Mouse (Mus musculus): ENCODE measurements around the gene Kctd10.

Kctd10 gene

DNA sequence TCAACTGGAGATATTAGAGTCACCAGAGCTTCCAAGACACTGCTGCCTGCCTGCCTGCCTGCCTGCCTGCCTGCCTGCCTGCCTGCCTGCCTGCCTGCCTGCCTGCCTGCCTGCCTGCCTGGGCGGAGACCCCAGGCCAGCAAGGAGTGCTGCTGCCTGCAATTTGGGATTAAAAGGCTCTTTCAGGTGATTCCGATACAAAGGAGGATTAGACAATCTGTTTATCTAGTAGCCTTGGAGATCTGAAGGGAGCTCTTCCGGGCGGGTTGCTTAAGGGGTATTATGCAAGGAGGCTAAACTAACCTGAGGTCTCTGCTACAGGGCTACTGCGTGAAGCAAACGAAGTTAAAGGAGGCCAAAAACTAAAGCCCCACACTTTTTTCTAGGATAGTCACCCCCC is 1.4 kb downstream of the Kctd10 start:
- DNase-seq, result no peak

DNA sequence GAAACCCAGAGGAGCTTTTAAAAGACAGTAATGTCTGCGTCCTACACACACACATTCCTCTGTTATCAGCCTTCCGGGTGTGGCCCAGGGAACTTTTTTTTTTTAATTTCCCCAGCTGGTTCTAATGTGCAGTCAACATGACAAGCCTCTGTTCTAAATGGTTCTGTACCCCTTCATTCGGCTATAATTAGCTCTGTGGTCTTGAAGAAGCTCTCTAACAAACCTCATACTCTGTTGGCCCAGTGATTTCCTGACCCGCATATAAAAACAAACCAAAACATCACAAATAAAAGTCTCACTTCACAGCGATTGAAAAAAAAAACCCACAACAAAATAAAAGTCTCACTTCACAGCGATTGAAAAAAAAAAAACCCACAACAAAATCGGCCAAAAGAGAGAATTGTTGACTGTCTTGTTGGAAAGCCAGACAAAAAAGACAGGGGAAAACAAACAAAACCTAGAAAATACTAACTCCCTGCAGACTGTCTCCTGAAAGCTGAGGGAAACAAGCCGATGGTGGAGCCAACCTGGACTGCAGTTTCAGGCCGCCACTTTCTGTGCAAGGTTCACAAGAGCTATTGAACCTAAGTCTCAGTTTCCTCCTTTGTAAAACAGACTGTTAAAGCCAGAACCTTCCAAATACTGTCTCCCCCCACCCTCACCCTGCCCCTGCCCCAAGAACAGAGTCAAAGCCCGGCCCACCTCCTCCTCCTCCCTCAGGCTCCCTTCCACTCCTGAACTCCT is 2.0 kb downstream of the Kctd10 start:
- no peak for DNase-seq

DNA sequence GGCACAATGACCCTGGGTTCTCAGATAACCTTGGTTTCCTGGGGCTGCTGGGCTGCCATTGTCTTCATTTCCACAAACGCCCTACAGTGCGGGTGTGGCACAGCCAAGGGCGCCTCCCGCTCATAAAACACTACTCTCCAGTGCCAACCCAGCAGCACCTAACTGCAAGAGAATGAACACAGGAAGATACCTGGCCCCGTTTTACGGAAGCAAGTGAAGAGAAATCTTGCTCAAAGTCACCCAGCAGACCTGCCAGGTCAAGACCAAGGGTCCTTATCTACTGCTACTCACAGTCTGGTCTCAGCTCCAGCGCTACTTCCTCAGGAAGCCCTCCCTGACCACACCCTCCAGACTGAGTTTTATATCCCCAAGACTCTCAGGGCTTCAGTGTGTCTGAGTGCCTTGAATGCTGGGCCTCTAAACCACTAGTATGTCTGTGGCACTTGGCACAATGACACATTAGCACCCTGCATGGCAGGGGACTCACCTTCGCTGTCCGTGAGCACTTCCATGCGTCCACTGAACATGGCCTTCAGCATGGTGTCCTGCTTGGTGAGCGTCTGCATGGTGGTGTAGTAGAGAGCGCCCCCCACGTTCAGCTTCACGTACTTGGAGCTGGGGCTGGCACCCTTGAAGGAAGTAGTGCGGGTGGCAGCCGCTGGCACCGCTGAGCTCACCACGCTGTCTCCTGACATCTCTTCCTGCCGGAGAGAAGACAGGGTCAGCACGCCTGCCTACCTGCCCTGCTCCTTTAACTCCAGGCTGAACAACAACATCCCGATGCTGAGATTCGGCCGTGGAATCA is 5.7 kb downstream of the Kctd10 start:
- DNase-seq, result no peak

DNA sequence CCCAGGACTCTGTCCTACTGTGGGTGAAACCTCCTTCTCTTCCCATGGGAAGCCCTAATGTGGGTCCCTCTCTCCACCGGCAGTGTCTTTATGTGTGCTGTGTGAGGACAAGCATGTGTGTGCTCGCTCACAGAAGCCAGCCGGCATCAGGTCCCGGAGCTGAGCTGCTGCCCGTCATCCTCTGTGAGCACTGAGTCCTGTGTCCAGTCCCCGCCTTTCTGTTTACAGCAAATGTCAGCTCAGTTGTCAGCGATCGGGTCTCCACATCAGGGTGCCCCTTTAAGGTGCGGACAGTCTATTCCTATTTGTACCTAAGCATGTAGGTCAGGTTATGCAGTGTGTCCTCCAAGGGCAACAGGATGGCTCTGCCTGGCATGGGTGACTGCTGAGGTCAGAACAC is 6.7 kb downstream of the Kctd10 start:
- no peak for DNase-seq

DNA sequence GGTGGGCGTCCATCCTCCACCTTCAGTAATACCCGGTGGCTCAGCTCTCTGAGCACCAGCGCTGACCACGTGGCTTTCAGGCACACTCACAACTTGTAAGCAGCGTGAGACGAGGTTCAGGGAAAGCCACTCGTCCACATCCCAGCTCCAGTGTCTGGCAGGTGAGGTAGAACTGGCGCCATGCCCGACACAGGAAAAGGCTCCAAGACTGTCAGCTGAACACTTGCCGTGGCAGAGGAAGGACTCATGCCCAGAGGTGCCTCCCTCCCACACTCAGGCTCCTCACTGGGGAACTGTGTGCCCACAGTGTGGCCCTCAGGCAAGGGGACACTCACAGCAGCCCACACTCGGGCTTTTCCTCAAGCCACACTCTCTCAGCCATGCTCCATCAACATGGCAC is 7.1 kb downstream of the Kctd10 start:
- DNase-seq, result no peak

DNA sequence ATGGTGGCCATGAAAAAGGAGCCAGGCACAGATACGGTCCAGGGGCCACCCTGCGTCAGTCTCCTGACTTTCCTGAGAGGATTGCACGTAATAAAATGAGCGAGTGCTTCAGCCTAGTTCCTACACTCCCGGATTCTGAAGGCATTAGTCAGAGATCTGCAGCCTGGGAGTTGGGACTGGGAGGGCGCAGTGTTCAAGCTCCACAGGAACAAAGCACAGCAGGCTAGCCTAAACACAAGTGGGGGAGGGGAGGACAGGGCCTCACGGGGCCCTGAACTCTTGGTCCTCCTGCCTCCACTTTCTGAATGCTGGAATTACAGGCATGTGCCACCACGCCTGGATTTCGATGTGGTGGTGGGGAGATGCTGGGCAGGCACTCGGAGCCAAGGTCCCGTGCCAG is 7.7 kb downstream of the Kctd10 start:
- DNase-seq, result no peak

DNA sequence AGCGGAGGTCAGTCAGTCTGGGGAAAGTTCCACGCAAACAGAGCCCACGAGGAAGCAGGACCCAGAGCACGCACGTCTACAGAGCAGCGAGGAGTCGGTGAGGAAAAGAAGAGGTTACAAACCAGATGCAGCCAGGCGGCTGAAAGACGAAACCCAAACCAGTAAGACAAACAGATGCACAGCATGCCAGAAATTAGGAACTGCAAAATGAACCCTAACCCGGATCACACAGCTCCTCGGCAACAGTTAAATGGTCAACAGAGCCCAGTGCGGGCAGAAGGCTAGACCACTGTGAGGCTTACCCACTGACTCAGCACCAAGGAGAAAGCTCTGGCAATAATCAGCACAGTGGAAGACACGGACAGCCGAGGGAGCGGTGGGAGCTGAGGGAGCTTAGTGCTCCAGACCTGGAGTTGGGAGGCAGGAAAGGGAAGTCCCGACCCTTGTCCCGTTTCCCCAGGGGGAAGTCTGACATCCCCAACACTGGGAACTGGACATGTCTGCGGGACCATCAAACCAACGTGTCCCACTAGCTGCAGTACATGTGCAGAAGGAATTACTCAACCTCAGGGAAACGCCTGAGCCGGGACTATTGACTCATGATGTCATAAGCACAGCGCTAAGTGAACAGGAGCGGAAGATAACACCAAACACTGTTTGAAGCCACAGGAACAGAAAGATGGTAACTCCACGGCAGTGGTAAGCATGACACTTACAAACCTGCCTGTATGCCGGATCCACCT is 8.4 kb downstream of the Kctd10 start:
- no peak for DNase-seq

DNA sequence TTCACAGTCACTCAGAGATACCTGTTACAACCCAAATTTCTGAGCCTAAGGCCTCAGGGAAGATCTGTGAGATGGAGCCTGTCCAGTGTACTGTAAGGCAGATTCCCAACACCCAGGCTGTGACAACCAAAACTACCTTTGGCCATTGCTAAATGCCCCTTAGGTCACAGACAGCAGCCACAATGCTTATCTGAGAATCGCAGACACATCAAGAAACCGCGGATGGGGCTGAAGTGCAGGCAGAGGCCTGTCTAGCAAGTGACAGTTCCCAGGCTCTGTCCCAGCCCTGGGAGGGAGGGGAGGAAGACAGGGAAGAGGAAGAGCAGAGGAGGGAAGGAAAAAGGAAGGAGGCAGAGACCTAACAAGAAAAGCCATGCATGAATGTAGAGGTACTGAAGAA is 9.0 kb downstream of the Kctd10 start:
- DNase-seq, result no peak

DNA sequence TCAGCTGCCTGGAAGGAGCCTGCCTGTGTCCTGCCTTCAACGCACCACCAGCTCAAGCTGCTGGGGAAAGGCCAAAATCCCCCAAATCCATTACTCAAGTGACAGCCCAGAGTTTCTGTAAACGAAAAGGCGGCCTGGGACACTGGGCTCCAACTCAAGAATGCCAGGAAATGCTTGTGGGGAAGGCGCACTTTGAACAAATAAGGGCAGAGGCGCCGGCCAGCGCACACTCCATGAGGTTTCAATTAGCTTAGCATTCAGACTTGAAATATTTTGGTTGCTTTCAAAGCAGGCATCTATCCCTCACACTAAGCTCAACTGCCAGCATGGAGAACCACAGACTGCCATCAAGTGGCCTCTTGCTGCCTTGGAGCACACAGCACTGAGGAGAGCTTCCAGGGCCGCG is 9.9 kb downstream of the Kctd10 start:
- no peak for DNase-seq

DNA sequence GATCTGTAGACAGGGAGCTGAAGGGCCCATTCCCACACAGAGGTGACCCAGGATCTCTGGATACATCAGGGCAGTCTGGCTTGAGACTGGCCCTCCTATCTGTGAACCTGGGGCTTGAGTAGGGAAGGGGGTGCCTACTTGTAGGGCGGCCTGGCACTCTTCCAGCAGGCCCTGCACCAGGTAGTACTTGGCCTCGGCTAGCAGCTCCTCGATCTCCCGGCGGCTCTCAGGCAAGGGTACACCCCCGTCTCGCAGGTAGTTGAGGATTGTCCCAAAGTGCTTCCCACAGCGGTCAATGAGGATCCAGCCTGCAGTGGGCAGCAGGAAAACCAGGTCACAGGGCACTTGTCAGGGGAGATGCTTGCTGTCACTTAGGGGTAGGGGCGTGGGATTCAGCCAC is 10.4 kb downstream of the Kctd10 start:
- no peak for DNase-seq

DNA sequence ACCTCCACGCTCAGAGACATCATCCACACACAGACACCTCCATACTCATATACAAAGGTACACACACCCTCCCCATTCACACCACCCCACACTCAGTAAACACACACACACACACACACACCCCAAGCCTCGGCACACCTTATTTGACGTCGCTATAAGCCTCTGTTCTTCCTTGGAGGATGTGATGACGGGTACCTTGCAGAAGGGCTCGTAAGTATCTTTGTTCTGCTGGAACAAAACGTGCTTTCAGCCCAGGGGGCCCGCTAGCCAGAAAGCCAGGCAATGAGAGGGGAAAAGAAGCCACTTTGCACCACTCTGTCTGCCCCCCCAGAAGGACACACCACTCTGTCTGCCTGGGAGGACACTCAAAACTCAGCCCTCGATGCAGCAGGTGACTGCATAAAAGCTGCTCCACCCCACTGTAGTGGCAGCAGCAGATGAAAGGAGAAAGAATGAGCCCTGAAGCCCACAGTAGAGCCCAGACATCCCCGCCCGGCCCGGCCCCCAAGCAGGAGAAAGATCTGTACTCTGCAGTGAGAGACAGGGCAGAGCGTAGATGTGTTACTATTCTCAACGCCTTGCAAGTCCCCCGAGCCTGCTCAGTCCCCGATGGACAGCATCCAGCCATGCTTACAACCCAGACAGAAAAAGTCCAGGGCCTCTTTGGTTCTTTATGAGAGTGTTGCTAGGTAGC is 11.4 kb downstream of the Kctd10 start:
- no peak for DNase-seq

DNA sequence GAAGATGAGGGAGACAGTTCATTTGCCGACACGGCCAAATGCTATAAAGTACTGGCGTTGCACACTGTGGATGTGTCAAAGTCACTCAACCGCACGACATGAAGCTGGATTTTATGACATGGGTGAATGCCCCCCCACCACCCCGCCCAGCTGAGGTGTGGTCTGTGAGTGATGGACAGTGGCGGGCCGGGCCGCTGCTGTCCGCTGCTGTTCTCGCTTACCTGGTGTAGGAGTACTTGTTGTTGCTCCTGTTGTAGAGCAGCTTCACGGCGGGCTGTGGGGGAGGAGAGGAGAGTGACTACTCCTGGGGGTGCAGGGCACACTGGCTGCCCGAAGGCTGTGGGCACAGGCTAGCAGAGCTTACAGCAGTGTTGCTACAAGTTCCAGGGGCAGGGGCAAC is 12.2 kb downstream of the Kctd10 start:
- no peak for DNase-seq

DNA sequence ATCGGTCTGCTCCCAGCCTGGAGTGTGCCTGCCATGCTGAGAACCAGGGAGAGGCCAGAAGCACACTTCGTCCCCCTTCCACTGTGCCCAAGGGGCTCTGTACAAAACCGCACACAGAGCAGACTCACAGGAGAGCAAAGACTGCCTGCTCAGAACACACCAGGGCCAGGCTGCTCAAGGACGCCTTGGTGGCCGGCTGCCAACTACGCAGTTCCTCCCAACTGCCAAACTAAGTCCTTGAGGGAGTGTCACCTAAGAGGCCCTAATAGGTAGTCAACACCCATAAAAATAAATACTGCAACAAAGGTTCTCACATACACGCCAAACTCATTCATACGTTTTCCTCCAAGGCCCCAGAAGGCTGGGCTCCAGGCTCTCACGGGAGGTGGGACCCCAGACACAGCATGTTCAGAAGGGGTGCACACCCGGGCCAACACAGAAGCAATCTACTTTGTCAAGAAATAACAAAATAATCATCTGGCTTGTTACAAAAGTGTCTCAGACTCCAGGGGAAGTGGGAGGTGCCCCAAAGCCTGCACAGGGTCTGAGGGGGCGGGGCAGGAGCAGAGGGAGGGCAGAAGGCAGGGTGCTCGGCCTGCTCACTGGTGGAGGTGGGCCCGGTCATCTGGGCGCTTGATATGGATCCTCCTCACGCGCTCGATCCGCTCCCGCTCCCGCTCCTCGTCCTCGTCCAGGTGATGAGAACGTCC is 15.1 kb downstream of the Kctd10 start:
- no peak for DNase-seq

DNA sequence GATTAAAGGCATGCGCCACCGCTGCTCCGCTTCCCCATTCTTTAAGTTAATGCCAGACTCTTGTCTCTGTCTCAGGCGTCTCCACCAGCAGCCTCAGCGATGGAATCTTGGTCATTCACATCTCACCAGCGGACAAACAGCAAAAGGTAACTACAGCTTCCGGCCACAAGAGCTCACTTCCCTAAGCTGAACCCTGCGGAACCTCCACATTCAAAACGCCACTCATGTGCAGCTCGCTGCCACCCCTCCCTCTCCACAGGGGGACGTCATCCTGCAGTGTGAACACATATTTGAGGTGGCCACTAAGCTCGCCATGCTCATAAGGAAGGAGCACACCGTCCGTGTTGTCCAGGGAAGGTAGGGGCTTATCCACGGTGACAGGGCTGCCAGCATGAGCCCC is 19.3 kb downstream of the Kctd10 start:
- DNase-seq, result no peak

DNA sequence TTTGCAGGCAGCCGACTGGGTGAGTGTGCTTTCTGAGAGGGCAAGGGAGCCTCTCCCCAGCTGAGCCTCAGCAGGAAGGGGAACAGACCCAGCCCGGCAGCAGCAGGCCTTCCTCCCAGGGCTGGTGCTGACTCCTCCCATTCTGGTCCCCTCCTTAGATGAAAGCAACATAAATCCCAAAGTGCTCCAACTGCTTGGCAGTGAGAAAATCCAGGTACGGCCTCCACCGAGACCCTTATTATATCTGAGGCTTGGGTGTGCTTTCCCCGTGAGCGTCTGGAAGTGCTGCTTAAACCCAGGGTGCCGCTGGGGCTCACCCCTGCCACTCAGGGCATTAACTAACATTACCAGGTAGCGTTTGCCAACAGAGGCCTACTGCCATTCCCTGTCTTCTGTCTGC is 20.7 kb downstream of the Kctd10 start:
- no peak for DNase-seq

DNA sequence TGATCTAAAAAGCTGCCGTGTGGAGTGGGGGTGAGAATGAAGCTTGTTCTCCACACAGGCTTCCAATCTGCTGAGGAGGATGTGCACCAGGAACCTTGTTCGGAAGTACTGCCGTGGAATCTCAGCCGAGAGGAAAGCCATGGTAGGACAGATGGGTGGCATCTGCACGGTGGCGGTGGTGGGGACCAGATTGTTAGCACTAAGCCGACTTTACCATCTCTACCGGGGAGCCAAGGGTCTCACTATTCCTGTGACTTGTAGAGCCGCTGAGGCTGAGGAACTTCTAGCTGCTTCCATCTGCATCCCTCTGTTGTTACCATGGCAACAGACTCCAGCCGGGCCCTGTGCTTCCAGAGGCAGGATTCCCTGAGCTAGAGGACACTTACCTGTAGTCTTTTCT is 21.5 kb downstream of the Kctd10 start:
- no peak for DNase-seq

DNA sequence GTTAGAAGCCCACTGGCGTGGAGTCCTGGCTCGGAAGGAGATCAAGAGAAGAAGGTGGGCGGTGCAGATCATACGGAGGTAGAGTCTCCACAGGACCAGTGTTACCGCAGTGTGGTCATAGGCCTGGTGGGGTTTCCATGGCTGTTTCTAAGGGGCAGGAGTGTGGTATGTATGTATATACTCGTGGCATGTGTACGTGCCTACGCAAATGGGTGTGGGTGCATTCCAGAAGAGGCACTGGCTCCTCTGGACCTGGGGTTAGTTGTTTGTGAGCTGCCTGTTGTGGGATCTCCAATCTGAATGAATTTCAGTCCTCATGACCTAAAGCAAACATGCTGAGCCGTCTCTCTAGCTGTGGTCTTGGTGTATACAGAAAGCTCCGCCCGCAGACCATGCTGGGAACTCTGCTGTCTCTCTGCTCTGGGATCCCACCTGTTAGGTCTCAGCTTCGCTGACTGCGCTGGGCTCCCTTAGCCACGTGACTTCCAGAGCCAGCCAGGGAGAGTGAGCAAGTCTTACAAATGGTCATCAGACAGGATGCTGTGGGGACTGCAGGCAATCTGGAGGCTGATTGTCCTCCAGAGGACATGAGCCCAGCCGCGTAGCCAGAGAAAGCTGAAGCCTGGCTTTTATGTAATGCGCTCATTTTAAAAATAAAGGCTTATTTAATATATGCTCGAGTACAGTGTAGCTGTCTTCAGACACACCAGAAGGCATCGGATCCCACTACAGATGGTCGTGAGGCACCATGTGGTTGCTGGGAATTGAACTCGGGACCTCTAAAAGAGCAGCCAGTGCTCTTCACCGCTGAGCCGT is 23.2 kb downstream of the Kctd10 start:
- DNase-seq, result no peak

DNA sequence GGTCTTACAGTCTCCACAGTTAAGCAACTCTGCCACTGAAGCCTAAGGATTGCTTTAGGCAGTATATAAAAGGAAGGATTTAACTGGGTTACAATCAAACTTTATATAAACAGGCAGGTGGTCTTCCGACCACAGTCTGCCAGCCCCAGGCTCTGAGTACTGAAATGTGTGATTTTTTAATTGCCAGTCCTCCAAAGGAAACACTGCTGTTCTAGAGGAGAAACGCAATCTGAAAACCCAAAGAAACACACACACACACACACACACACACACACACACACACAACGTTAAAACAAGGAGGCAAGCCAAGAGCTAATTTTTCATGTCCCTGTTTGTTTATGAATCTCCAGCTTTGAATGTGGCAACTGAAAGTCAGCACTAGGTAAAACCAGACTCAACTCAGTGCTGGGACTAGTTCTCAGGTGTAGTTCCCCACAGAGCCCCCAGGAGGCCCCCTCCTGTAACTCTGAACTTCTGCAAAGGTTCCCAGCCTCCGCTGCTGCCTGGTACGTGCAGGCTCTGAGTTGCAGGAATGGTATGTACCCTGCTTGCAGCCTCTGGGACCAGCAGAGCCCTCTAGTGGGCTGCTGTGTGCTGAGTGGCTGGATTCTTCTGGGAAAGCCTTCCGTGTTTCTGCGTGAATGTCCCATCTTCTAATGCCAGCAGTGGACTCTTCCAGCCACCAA is 23.9 kb downstream of the Kctd10 start:
- DNase-seq, result no peak

DNA sequence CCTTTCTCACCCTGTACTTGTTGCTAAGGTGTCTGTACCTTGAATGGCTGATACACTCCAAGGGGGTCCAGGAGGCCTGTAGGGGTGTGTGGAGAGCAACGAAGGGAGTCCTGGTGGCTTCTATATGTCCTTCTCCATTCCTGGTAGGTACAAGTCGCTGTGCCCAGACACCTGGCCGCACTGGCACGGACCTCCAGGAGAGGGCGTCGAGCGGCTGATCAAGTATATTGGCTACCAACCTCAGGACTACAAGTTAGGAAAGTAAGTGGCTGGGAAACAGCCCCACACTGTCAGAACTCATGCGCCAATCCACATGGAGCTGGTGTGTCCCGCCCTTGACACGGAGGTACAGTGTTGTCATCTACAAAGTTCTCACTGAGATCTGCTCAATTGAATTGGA is 28.8 kb downstream of the Kctd10 start:
- DNase-seq, result no peak

DNA sequence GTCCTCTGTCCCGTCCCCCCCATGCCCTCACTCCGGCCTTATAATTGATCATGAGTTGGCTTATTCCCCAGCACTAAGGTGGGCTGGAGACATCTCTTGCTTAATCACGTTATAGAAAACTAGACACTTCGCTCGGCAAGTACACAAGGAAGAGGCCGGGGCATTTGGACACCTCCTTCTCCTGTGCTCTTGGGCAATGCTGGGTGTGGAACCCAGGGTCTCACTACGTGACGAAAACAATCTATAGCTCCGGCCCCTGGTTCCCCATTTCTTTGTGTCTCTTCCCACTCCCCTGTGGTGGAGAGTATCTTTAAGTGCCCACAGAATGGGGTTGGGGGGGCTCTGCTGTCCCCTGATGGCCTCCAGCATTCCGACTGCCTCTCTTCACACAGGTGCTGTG is 33.3 kb downstream of the Kctd10 start:
- no peak for DNase-seq

DNA sequence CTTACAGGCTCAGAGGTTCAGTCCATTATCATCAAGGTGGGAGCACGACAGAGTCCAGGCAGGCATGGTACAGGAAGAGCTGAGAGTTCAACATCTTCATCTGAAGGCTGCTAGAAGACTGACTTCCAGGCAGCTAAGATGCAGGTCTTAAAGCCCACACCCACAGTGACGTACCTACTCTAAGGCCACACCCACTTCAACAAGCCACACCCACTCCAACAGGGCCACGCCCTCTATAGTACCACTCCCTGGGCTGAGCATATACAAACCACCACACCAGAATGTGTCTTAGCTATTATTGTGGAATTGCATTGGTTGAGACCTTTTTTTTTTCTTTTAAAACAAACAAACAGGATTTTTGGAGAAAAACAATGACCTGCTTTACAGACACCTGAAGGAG is 34.8 kb downstream of the Kctd10 start:
- DNase-seq, result no peak
